Mouse (Mus musculus) left cerebral cortex, adult 8-10 months (tissue): ENCODE data around the gene Ksr2. TPM values are rescaled to one million over a fixed set of nuclear protein-coding genes. Genes with fewer than 3 reads are reported as not detected.

Experiments used
- DNase-seq, 2 experiments: peaks; one replicate each; pipeline ENCODE4 v3.0.0; 2022; ENCODE audit warnings: low spot score in 2 of 2
- total RNA-seq, 4 experiments: library from RNA; stranded (reverse); gene quantifications; 2 replicates each; pipeline ENCODE4 v1.2.4; 2022

The Ksr2 gene
- total RNA-seq, 4 experiments from 2014 or later: 40.3 to 43.9 (median 41.3) TPM

DNA sequence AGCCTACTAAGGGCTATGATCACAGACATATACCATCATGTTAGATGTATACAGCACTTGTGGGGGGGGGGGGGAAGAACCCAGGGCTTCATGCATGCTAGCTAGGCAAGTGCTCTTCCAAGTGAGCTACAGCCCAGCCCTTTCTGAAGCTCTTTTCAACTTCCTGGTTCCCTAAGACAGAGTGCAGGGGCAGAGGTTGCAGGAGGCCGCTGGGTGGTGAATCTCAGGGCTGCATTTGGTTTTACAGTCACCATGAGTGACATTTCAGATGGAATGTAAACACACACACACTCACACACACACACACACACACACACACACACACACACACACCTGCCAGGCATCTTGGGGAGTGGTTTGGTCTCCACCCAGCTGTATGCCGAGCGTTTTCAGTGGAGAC lies 67.4 kb downstream of the Ksr2 start:
- DNase-seq: no peak

DNA sequence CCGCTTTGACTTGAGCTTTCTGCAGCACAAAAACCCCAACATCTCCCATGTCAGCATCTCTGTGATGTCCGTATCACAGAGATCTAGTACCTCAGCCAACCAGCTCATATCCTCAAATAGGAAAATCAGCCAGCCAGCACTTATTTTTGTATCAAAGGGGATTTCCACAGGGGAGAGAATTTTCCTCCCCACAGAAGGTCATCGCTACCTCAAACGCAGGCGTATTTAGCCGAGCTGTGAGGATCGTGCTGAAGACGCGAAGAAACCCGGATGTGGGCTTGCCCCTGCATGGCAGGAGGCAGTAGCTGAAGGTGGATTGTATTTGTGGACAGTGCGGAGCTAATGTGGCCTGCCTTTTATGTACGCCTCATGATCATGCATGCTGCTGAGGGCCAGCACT lies 67.8 kb downstream of the Ksr2 start:
- no peak for DNase-seq

DNA sequence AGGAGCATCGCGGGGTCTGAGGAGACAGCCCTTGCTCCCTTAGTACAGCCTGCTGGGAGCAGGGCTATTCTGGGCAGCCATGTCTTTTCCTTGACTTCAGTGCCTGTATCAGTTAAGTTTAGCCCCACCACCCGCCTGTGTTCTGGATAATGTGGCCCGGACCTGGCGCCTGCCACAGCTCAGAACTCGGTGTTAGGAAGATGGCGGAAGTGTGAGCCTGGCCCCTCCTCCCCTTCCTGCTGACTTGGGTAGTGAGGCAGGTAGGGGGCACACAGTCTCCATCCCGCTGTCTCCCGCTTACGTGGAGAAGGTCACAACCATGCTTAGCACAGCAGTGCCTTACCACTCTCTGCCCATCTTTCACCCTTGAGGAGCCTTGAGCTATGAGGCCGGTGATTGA lies 68.2 kb downstream of the Ksr2 start:
- no peak for DNase-seq

DNA sequence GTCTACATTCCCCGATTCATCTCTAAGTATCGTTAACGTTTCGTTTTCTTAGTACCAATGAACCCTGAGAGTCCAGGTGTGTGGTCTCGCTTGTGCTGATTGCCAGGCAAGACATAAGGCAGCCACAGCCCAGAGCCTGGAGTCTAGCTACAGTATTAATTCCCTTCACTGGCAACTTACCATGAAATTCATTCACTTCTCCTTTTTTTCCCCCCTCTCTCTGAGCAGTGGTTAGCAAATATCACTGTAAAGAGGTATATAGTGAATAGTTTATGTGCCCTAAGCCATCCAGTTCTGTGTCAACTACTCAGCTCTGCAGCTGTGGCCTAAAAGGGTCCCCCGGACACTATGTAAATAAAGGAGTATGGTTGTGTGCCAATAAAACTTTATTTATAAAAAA lies 71.6 kb downstream of the Ksr2 start:
- no peak for DNase-seq

DNA sequence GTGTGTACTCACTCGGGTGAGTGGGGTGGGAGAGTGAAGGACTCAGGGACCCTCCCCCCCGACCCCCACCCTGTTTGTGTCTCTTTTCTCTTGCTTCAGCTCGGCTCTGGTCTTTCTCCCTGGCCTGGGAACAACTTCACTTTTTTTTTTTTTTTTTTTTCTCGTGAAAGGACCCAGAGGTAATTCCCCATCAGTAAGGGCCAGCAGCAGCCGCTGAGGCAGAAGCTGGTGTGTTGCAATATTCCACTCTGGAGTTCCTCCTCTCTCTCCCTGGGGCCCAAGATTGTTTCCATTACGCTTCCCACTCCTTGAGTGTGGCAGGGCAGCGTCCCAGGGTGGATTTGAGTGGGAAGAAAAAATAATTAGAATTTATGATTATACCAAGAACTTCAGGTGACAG lies 72.3 kb downstream of the Ksr2 start:
- no peak for DNase-seq

DNA sequence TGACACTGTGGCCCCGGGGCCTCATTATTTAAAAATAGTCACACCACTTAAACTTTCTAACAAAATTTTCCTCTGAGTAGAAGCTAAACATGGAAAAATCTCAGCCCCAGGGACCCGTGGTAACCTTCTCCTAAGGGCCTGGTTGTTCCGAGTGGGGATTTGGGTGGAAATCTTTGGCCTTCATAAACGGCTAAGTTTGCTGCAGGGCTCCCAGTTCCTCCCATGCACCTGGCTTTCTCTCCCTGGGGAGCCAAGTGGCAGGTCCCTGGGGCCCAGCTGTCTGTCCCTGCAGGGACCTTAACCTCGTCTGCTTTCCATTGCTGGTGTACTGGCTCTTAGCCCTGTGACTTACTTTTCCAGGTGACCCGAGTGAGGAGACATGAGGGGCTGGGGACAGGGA lies 74.4 kb downstream of the Ksr2 start:
- DNase-seq: no peak

DNA sequence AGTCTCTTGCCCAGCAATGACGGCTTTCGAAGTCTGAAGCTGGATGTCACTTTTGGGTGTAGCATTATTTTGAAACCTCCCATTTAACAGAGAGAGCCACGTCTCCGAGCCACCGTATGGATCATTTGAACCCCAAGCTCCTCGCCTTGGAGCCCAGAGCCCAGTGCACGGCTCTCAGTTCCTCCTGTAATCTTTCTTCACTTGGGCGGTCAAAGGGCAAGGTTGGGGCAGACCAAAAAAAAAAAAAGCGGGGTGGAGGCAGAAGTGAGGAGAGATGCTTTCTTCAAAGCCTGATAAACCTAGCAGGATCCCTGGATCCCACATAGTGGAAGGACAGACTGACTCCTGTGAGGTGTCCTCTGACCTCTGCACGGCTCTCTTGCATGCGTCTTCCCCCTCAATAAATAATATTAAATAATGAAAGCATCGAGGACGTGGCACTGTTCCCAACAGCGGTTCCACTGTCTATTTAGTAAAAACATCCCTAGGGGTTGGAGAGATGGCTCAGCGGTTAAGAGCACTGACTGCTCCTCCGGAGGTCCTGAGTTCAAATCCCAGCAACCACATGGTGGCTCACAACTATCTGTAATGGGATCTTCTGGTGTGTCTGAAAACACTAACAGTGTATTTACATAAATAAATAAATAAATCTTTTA lies 75.0 kb downstream of the Ksr2 start:
- DNase-seq: no peak

DNA sequence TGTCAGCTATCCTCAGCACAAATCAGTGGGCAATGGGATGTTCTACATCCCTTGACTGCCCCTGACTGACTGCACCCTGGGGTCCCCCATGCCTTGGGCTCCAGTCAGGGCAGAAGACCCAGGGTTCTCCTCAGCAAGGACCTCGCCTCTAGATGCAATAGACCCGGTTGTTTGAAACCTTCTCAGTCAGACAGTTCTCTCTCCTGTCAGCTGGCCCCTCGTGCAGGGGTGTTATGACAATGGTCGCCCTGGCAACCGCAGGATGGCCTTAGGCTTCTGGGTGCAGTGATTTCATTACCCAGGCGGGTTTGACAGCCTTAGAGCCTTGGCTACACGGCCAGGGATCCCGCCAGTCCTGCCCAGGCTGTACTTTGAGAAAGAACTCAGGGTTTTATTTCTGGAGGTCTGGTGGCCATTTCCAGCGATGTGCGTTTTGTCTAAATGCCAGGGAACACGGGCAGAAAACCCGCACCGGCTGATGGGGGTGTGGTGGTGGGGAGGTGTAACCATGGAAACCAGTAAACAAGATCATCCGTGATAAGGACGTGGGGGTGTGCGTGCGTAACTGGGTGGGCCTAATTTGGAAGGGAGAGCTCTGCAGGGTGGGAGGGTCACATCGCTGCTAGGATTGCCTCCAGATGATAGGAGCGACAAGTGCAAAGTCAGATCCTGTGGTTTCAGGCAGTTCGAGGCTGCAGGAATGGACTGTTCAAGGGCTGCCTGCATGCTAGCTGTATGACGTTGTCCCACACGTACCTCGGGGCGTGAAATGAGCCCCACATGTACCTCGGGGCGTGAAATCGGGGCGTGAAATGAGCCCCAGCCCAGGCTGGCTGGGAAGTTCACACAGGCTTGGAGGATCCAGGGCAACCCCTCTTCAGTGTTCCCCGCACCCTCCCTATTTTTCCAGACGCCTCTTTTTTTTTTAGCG lies 79.4 kb downstream of the Ksr2 start:
- peak; percentile 34 to 68 for DNase-seq

DNA sequence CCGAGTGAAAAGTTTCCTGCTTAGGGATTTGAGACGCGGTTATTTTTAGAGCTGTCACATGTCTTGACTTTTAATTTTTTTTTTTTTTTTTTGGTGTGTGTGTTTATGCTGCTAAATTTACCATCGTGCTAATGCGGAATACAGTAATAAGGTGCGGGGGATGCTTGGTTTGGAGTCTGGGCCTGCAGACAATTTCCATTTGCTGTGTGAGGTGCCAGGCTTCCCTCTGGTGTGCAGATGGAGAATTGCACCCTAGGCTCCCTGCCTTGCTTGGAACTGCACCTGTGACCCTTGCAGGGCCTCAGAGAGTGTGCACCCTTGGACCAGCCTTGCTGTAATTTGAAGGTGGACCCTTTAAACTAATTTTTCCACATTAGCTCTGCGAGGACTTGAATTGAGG lies 80.1 kb downstream of the Ksr2 start:
- peak; percentile 54 to 59 for DNase-seq

DNA sequence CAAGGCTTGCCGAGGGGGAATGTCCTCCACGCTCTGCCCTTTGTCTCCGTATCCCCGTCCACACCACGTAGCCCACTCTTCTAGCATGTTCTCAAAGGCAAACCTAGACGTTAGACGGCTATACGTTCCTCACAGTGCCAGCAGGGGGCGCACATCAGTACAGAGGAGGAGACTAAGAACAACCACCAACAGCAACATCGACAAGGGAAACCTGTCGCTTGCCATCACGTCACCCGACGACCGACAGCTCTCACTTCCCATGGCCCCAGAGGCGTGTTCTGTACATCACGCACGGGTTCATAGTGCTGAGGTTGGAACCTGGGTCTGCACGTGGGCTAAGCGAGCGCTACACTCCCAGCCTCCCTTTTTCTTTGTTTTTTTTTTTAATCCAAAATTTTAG lies 83.3 kb downstream of the Ksr2 start:
- DNase-seq: no peak

DNA sequence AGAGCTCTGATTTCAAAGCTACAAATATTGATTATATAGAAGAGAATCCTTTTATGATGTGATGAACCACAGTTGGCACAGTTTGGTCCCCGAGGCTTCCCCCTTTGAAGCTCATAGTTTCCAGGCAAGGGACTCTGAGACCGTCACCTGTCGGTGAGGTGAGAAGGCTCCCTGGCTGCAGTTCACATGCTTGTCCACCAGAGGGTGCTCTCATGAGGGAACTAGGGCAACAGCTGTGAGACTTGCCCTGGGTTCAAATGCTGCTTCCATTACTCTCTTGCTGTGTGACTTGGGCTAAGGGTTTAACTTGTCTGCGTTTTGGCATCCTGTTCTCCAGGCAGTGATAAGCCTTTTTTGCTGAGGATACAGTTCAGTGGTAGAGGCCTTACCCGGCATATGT lies 88.8 kb downstream of the Ksr2 start:
- peak in 1 of 2 experiments; percentile 26 for DNase-seq

DNA sequence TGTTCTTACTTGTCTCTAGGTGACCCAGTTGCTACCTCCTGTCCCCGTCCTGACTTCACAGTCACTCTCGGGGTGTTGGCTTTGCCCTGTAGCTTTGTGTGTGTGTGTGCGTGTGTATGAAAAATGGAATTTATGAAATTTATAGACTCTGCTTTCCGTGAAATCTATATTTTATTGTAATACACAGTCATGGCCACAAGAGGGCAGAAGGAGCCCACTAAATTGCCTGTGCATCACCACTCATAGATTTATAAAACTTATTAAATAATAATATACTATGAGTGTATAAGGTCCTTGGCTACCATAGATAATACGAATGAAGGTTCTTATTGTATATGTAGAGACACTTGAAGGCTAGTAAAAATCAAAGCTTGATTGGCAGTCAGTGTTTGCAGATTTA lies 90.6 kb downstream of the Ksr2 start:
- DNase-seq: no peak

DNA sequence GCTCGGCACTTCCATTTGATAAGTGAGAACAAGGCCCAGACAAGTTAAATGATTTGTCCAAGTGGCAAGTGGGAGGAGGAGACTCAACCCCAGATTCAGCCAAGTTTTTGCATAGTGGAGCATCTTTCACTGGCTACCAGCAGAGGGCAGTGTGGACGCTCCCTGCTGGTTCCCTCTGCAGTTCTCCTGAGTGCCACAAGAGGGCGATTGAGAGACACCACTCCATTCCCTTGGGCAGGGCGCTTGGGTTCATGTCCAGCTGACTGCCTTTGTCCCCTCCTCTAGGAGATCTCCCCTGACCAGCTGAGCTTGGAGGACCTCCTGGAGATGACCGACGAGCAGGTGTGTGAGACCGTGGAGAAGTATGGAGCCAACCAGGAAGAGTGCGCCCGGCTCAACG lies 91.4 kb downstream of the Ksr2 start:
- peak; percentile 48 to 54 for DNase-seq

DNA sequence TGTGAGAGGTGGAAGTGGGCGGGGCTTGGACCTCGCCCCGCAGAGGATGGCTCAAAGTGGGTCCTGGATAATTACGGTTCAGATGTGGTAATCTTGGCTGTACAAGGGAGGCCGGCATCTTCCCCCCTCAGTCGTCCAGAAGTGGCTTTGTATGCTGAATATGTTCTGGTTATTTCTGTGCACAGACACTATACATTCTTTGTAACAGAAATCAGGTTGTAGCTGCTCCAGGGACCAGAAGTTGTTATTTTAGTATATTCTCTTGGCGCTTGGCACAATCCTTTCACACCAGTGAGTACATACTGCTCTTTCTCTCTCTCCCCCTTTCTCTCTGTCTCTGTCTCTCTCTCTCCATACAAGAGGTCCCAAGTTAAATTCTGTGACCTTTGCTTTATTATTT lies 92.0 kb downstream of the Ksr2 start:
- DNase-seq: no peak

DNA sequence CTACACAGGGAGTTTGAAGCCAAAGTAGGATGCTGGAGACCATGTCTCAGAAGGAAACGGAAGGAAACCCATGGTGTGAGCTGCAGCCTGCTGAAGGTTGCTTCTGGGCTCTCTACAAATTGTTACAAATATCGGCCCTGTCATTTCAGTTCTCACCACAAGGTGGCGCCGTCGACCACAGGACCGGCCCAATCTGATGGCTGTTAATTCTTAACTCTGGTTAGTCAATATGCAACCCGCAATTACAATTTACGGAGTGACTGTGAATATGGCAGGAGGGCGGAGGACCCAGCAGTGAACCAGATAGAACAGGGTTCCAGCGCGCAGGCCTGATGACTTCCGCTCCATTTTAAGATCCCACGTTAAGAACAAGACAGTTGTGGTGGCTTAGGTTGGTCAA lies 92.6 kb downstream of the Ksr2 start:
- DNase-seq: peak in 1 of 2 experiments; percentile 55

DNA sequence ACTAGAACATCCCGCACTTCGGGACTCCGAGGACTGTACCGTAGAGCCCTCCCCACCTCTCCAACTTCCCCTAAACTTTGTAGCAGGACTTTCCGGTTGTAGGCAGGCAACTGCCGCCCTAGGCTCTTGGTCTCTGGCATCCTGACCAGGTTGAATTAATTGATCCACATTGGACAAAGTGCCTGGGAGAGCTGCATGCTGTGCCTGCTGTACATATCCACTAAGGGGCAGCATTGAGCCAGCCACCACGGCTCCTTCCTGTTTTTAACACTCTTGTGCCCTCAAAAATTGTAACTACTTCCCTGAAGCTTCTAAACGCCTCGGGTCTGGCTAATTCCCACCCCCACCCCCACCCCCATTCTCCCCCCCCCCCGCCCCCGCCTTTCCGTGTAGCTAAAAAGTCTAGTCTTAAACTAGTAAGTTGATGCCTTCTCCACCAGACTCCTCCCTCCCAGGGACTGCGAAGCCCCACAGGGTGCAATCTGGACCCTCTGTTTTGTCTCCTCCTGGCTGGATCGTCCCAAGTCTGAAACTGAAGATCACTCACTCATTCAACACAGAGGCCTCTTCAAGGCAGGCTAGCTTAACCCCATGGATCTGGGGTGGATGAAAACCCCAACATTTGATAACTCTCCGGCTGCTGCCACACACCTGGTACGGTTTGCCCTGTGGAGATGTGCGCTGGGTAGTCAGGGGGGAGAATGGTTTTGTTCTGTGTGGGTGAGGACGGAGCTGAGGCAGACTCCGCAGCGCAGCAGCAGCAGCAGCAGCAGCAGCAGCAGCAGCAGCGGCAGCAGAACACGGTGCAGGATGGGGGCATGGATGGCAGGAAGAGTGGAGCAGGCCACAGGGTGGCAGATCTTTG lies 95.9 kb downstream of the Ksr2 start:
- DNase-seq: no peak

DNA sequence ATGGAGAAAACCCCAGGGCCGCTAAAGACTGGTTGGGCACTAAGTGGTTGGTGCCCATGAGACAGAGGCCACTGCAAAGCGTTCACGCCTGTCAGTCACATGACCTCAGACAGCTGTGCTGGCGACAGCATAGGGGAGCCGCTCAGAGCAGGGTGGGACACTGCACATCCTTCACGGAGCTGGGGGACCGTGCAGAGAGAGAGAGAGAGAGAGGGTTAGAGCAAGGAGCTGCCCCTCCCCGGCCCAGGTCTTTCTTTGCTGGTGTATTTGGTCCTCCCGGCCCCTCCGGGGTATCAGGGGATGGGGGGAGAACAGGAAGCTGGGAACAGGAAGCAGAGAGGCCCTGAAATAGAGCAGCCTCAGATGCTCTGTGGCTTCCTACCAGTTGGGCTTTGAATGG lies 97.1 kb downstream of the Ksr2 start:
- DNase-seq: no peak

DNA sequence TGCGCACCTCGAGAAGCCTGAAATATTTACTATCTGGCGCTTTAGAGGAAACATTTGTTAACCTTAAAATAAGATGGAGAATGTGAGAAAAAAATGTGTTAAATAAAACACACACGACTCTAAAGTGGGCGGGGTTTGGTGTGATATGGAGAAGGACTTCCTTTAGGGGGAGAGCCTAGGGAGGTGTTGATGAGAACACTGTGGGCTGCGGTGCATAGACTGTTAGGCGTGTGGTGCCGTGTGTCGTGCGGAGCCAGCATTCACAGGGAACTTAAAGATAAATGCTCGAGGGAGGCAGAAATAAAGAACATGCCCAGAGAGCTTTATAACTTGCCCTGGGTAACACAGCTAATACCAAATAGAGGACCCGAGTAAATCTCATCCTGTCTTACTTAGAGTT lies 101.6 kb downstream of the Ksr2 start:
- no peak for DNase-seq

DNA sequence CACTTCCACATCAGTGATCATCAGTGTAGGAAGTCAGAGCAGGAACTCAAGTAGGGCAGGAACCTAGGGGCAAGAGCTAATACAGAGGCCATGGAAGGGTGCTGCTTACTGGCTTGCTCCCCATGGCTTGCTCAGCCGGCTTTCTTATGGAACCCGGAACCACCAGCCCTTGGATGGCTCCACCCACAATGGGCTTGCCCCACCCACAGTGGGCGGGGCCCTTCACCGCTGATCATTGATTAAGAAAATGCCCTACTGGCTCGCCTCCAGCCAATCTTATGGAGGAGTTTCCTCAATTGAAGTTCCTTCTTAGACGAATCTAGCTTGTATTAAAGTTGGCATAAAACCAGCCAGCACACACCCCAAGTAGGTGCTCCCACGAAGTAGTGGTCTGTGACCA lies 102.1 kb downstream of the Ksr2 start:
- no peak for DNase-seq

DNA sequence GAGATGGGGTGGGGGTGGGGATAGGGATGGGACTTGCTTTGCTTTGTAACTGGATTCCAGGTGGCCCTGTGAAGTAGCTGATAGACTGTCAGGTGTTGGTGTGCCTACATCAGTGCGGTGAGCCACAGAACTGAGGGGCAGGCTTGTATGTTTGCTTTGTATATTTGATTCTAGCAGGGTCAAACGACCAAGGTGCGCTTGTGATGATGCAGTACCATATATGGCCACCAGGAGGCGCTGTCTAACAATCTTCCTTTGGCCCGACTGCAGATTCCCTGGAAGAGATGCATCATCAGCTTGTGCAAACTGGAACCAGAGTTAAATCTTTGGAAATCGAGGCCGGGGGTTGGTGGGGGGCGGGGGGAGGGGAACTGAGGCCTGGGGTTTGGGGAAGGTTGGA lies 102.8 kb downstream of the Ksr2 start:
- DNase-seq: peak in 1 of 2 experiments; percentile 54

DNA sequence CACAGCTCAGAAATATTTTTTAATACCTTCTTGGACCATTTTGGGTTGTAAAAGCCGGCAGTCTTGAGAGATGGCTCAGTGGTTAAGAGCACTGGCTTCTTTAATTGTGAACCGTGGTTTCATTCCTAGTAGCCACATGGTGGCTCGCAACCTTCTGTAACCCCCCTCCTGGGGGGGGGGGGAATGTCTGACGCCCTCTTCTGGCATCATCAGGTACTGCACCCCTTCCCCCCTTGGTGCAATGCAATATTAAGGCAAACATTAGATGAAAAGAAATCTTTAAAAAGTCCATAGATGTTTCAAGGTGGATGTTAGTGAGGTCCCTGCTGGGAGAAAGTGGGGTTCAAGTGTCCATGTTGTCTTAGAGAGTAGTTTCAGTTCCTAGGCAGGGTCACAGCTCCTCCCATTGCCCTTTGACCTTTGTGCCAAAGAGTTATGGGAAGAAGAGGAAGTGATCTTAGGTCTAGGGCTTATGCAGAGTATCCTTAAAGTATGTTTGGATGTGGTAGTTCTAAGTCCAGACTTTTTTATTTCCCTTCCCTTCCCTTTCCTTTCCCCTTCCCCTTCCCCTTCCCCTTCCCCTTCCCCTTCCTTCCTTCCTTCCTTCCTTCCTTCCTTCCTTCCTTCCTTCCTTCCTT lies 106.2 kb downstream of the Ksr2 start:
- DNase-seq: no peak
